In the genomic region with DNA sequence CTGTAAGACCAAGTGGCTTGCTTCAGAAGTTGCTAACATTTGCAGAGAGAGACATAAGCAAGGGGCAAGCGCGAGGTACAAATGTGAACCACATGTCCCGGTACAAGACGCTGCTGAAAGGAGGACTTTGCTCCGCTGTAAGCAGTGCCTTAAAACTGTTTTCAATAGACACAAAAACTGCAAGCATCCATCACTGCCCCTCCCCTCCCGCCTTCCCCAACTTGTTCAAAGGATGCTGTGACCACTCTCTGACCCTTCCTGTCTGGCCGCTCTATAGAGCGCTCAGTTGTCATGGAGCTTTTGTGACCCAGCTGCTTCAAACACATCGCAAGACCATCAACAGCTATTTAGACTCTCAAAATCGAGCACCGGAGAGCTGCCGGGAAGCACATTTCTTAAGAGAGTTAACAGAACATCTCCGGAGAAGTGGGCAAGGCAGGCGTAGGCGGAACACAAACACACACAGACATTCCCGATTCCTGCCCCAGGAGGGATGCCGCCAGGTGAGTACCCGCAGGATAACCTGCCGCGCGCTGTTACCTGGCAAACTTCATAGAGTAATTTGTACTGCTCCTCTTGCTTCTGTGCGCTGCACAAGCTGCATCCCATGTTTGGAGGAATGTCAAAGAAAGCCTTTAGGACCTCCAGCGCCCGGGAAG, we compare ENCODE assay signal across 8 mouse cellular contexts.
DNase-seq lines count a peak whose midpoint lies in the region; ATAC-seq lines count a peak whose summit lies in the region.

No protein-coding gene starts in this region.

- WGBS in forebrain, embryonic 10.5 days: 7% methylated on average over 24 of the region's 24 CpGs
- WGBS in kidney, embryonic 14.5 days: 12% methylated on average over 24 of the region's 24 CpGs
- WGBS in midbrain, embryonic 13.5 days: 4% methylated on average over 24 of the region's 24 CpGs

- H3K27ac ChIP-seq in forebrain, embryonic 10.5 days: peak overlapping the region; percentile 77
- no peak overlapping the region for H3K27ac ChIP-seq in kidney, embryonic 14.5 days (ENCODE audit: low read depth, low read length)
- H3K27ac ChIP-seq in midbrain, embryonic 13.5 days: peak overlapping the region; percentile 69

- H3K36me3 ChIP-seq in forebrain, embryonic 10.5 days (replicated peaks): no peaks in the 10 kb centered on the region
- no peaks in the 10 kb centered on the region for H3K36me3 ChIP-seq in kidney, embryonic 14.5 days (ENCODE audit: control insufficient read depth, insufficient read depth, low read length)
- H3K36me3 ChIP-seq in midbrain, embryonic 13.5 days: no peaks in the 10 kb centered on the region

- ATAC-seq in kidney, embryonic 14.5 days (ENCODE audit: low FRiP score, low TSS enrichment): peak; percentile 53
- ATAC-seq in midbrain, embryonic 13.5 days: peak; percentile 55

- peak; percentile 20 for DNase-seq in layer of hippocampus, adult 11-12 months (ENCODE audit: low spot score)
- no peak for DNase-seq in layer of hippocampus, adult 9-10 months (ENCODE audit: low spot score)
- peak; percentile 54 for DNase-seq in forebrain, embryonic 10.5 days (ENCODE audit: extremely low spot score, low spot score)
- no peak for DNase-seq in thymus, postnatal 14 days
- no peak for DNase-seq in adrenal gland, adult 8-10 months
- DNase-seq in thymus, postnatal 4 days: no peak

- H3K27me3 ChIP-seq in forebrain, embryonic 10.5 days (ENCODE audit: poor library complexity, severe bottlenecking): peaks cover 33% of the 10 kb centered on the region; the same call in 1 of the 2 replicates
- no peaks in the 10 kb centered on the region; the same call in 1 of the 2 replicates for H3K27me3 ChIP-seq in kidney, embryonic 14.5 days (ENCODE audit: control insufficient read depth, insufficient read depth, low read length)
- peaks cover 3% of the 10 kb centered on the region; the same call in 1 of the 2 replicates for H3K27me3 ChIP-seq in midbrain, embryonic 13.5 days

- peak overlapping the region; percentile 50 for H3K4me3 ChIP-seq in forebrain, embryonic 10.5 days
- H3K4me3 ChIP-seq in kidney, embryonic 14.5 days (ENCODE audit: low read length): peak overlapping the region; percentile 28
- H3K4me3 ChIP-seq in midbrain, embryonic 13.5 days (replicated peaks): peak overlapping the region; percentile 45

- no peaks in the 10 kb centered on the region for H3K9me3 ChIP-seq in forebrain, embryonic 10.5 days
- H3K9me3 ChIP-seq in kidney, embryonic 14.5 days (ENCODE audit: control insufficient read depth, low read length): no peaks in the 10 kb centered on the region
- H3K9me3 ChIP-seq in midbrain, embryonic 13.5 days: no peaks in the 10 kb centered on the region

- H3K9ac ChIP-seq in kidney, embryonic 14.5 days (ENCODE audit: low read depth, low read length): peak overlapping the region; percentile 7; the same call in 1 of the 2 replicates
- H3K9ac ChIP-seq in midbrain, embryonic 13.5 days (replicated peaks): peak overlapping the region; percentile 60

- H3K4me2 ChIP-seq in kidney, embryonic 14.5 days (replicated peaks; ENCODE audit: low read depth, low read length): peak overlapping the region; percentile 40
- peak overlapping the region; percentile 74 for H3K4me2 ChIP-seq in midbrain, embryonic 13.5 days (replicated peaks)

- peaks cover 52% of the 10 kb centered on the region for H3K4me1 ChIP-seq in forebrain, embryonic 10.5 days
- peaks cover 27% of the 10 kb centered on the region for H3K4me1 ChIP-seq in kidney, embryonic 14.5 days (ENCODE audit: control insufficient read depth, insufficient read depth, low read length)
- H3K4me1 ChIP-seq in midbrain, embryonic 13.5 days (replicated peaks): peaks cover 42% of the 10 kb centered on the region

Comparison
In these comparisons a context has a peak if more than half of its experiments do, and no peak if none do; other contexts are left out.
1. DNase-seq: peak in layer of hippocampus, adult 11-12 months (single experiment) and forebrain, embryonic 10.5 days (single experiment); none in layer of hippocampus, adult 9-10 months (single experiment), thymus, postnatal 14 days (single experiment), adrenal gland, adult 8-10 months (single experiment) and thymus, postnatal 4 days (single experiment).
2. Peak in every context shown above with its lines, with median percentiles within 50 percentile points of each other: H3K4me3 ChIP-seq.